Mouse (Mus musculus): ENCODE data around the gene Mup3. TPM values are rescaled to one million over a fixed set of nuclear protein-coding genes. Genes with fewer than 3 reads are reported as not detected.

The Mup3 gene
- polyA plus RNA-seq (2021; fragmentation: Nextera tagmentation), result not detected in 2 replicates
- long read RNA-seq, experiment 1, result 0 reads
- long read RNA-seq, experiment 2, result 0 reads

GRCm38 (mm10) chr4:62087241-62087640 lies at the start of gene Mup3:
Gene Mup3, minus strand, starts transcription at chr4:62087342.

GRCm38 (mm10) chr4:62054058-62054457 lies 33.1 kb downstream of the Mup3 start, which contains the start of gene Mup20:
Gene Mup20, minus strand, starts transcription at chr4:62054158.

Other genes with a start within 250 kb of the Mup3 start
- not detected in 2 replicates for gene Mup20, start 33.2 kb downstream of the Mup3 start, polyA plus RNA-seq (2021; fragmentation: Nextera tagmentation)
- not detected in 2 replicates for gene Mup21, start 63.5 kb upstream of the Mup3 start, polyA plus RNA-seq (2021; fragmentation: Nextera tagmentation)
- gene Zfp37, start 143.7 kb upstream of the Mup3 start, polyA plus RNA-seq (2021; fragmentation: Nextera tagmentation), result 13.7 and 14.5 TPM in 2 replicates
- 7.0 and 7.4 TPM in 2 replicates for gene Slc31a2, start 175.2 kb upstream of the Mup3 start, polyA plus RNA-seq (2021; fragmentation: Nextera tagmentation)